ENCODE assay signal across 10 mouse cellular contexts in genomic region chr9:117089409-117090147, GRCm38 (mm10).
DNase-seq lines count a peak whose midpoint lies in the region; ATAC-seq lines count a peak whose summit lies in the region.
"Had no signal": no experiment of that assay in that cellular context is flagged by ENCODE, and none has a peak within 500 bp of the region (broad histone marks: within the 10 kb centered on the region; RNA-seq: fewer than 3 reads in every experiment).

No protein-coding gene starts in this region.

- H3K4me2 ChIP-seq in kidney, embryonic 15.5 days: no peak overlapping the region

- H3K36me3 ChIP-seq in kidney, embryonic 15.5 days: peaks cover 8% of the 10 kb centered on the region; the same call in 1 of the 2 replicates
- H3K36me3 ChIP-seq in heart, embryonic 10.5 days: peaks cover 4% of the 10 kb centered on the region; the same call in 1 of the 2 replicates

- DNase-seq in kidney, adult 18-20 months: peak; percentile 84
- peak; percentile 13 for DNase-seq in right cerebral cortex, postnatal 14 days
- no peak for DNase-seq in right cerebral cortex, adult 18-20 months
- DNase-seq in cerebellum, postnatal 25 days: peak; percentile 93 to 94
- DNase-seq in spleen, postnatal 10 days (ENCODE audit: low spot score in 2 of 2): no peak
- DNase-seq in frontal cortex, postnatal 25 days (ENCODE audit: low spot score in 2 of 2): no peak
- DNase-seq in heart, embryonic 10.5 days (ENCODE audit: low spot score): no peak

- no peaks in the 10 kb centered on the region for H3K27me3 ChIP-seq in kidney, embryonic 15.5 days
- no peaks in the 10 kb centered on the region for H3K27me3 ChIP-seq in heart, embryonic 10.5 days (ENCODE audit: insufficient read depth, poor library complexity, severe bottlenecking)

- no peak for ATAC-seq in kidney, embryonic 15.5 days (replicated peaks; ENCODE audit: low FRiP score)

- H3K9me3 ChIP-seq in kidney, embryonic 15.5 days (replicated peaks): no peaks in the 10 kb centered on the region
- H3K9me3 ChIP-seq in heart, embryonic 10.5 days: no peaks in the 10 kb centered on the region

- no peak overlapping the region for H3K9ac ChIP-seq in kidney, embryonic 15.5 days
- H3K9ac ChIP-seq: liver, embryonic 14.5 days had no signal

- WGBS in kidney, embryonic 15.5 days: 94% methylated on average over 12 of the region's 12 CpGs
- WGBS in heart, embryonic 10.5 days: 92% methylated on average over 12 of the region's 12 CpGs

- H3K4me3 ChIP-seq in kidney, embryonic 15.5 days (replicated peaks): no peak overlapping the region
- H3K4me3 ChIP-seq in heart, embryonic 10.5 days: no peak overlapping the region
- H3K4me3 ChIP-seq: erythroblast, embryonic 14.5 days had no signal

- peaks cover 9% of the 10 kb centered on the region; the same call in 1 of the 2 replicates for H3K4me1 ChIP-seq in kidney, embryonic 15.5 days
- no peaks in the 10 kb centered on the region for H3K4me1 ChIP-seq in heart, embryonic 10.5 days

- no peak overlapping the region for H3K27ac ChIP-seq in kidney, embryonic 15.5 days
- H3K27ac ChIP-seq in heart, embryonic 10.5 days: no peak overlapping the region
- H3K27ac ChIP-seq: liver, embryonic 14.5 days had no signal

Comparison
In these comparisons a context has a peak if more than half of its experiments do, and no peak if none do; other contexts are left out.
1. DNase-seq: peak in kidney, adult 18-20 months (single experiment), right cerebral cortex, postnatal 14 days (single experiment) and cerebellum, postnatal 25 days (2 of 2); none in right cerebral cortex, adult 18-20 months (single experiment), spleen, postnatal 10 days (0 of 2), frontal cortex, postnatal 25 days (0 of 2) and heart, embryonic 10.5 days (single experiment).